Mouse (Mus musculus) G1E (cell line): ENCODE measurements around the gene Vax1.

ENCODE experiments used
- CTCF ChIP-seq: IDR thresholded peaks from 2 replicates; pipeline ENCODE4 v1.5.1; 2012; ENCODE audit warnings: low read depth, low read length, inconsistent platforms, mixed read lengths
- GATA1 ChIP-seq: IDR thresholded peaks from 2 replicates; pipeline ENCODE4 v1.6.1; 2012; ENCODE audit warnings: borderline replicate concordance, low read length, inconsistent platforms, mixed read lengths

DNA sequence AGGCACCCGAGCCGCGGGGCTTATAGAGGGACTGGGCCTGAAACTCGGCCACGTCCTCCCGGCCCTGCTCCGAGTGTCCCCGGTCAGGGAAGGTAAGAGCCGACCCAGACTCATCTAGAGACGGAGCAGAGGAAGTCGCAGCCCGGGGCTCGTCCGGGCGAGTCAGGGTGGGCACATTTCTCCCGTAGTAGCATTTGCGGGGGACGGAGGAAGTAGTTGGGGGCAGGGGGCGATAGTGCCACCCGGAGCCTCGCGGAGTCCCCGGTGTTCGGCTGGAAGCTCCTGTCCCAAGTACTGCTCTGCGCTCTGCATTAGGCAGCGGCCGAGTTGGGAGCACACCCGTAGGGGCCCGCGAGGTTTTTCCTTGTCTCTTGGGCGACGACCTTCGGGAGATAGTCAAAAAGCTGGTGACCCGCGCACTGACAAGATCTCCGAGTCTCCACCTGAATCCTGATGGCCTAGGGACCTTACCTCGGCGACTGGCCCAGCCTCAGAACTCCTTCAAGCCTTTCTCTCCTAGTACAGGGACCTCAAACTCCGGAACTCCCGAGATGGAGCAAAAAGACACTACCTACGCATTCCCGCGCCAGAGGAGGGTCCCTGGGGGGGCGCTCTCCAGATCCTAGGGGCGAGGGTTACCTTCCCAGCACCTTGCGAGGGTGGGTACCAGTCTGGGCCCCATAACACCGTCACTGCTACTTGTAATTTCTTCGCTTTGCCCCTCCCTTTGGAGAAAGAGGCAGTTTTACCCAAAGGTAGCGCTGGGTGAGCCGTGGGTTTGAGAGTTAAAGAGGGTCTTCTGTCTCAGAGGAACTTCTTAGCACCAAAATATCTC, 24.3 kb upstream of the Vax1 start:
- no peak for TF ChIP-seq GATA1
- no peak for TF ChIP-seq CTCF
